Mouse (Mus musculus) kidney, adult 2 months (tissue): ENCODE measurements around the gene Kri1.
"Not testable (repeated sequence)": the region's sequence is repeated elsewhere in the genome, so short reads cannot be mapped to it uniquely, and the experiment has no call there.

Experiments
- CTCF ChIP-seq: fragments of 200-500 bp; conservative IDR thresholded peaks from 2 replicates; pipeline ENCODE4 v1.5.1; 2011; ENCODE audit warnings: low read depth, mild to moderate bottlenecking, control low read depth, low read length, moderate library complexity, mixed read lengths; ENCODE audit not compliant: insufficient read depth, insufficient read length
- POLR2A ChIP-seq: fragments of 200-500 bp; IDR thresholded peaks from one replicate; pipeline ENCODE4 v1.6.1; 2011; ENCODE audit warnings: low read depth, low read length, control low read depth

- not testable (repeated sequence) for TF ChIP-seq CTCF, POLR2A
Measured at GRCm38 (mm10) chr9:21269590-21269989, 18.2 kb downstream of the Kri1 start.
